Mouse (Mus musculus) ES-Bruce4 (cell line): ENCODE measurements around the gene Ddn. TPM values are rescaled to one million over a fixed set of nuclear protein-coding genes. Genes with fewer than 3 reads are reported as not detected.

ENCODE experiments used
- H3K27ac ChIP-seq: 2 replicates; pipeline ENCODE4 v1.5.1; 2012; ENCODE audit warnings: low read length, inconsistent platforms; ENCODE audit not compliant: insufficient read depth
- H3K27me3 ChIP-seq: 2 replicates; pipeline ENCODE4 v1.6.1; 2012; ENCODE audit warnings: mild to moderate bottlenecking, low read length, inconsistent platforms; ENCODE audit not compliant: control insufficient read depth, poor library complexity, insufficient read depth, severe bottlenecking
- H3K36me3 ChIP-seq: 2 replicates; pipeline ENCODE4 v1.6.1; 2012; ENCODE audit warnings: inconsistent platforms, mild to moderate bottlenecking, low read length, moderate library complexity; ENCODE audit not compliant: control insufficient read depth, poor library complexity, insufficient read depth, severe bottlenecking
- H3K4me1 ChIP-seq: one replicate; pipeline ENCODE4 v1.8.1; 2011; ENCODE audit warnings: low read length; ENCODE audit not compliant: control insufficient read depth, insufficient read depth
- H3K4me3 ChIP-seq: 2 replicates; pipeline ENCODE4 v1.5.1; 2011; ENCODE audit warnings: low read depth, mild to moderate bottlenecking, low read length
- H3K9ac ChIP-seq: 2 replicates; pipeline ENCODE4 v1.6.1; 2012; ENCODE audit warnings: low read depth, mild to moderate bottlenecking, inconsistent platforms; ENCODE audit not compliant: poor library complexity, severe bottlenecking
- H3K9me3 ChIP-seq: replicated peaks from 2 replicates; pipeline ENCODE4 v1.6.1; 2012; ENCODE audit warnings: mild to moderate bottlenecking, low read length, inconsistent platforms; ENCODE audit not compliant: control insufficient read depth, poor library complexity, insufficient read depth, severe bottlenecking
- CTCF ChIP-seq: IDR thresholded peaks from one replicate; pipeline ENCODE4 v1.8.1; 2011; ENCODE audit warnings: low read depth, low read length
- EP300 ChIP-seq: IDR thresholded peaks from 2 replicates; pipeline ENCODE4 v1.6.1; 2011; ENCODE audit warnings: low read depth, low read length; ENCODE audit not compliant: insufficient read depth
- POLR2A ChIP-seq: IDR thresholded peaks from one replicate; pipeline ENCODE4 v1.8.1; 2011; ENCODE audit warnings: low read length; ENCODE audit not compliant: insufficient read depth
- polyA plus RNA-seq: library from polyadenylated mRNA; stranded (reverse); fragments of >200 nt; gene quantifications from 2 replicates; pipeline ENCODE4 v1.2.4, GENCODE M21; 2011; ENCODE audit warnings: low read depth; ENCODE audit not compliant: missing spikeins, insufficient read depth, insufficient read length

Ddn gene
- polyA plus RNA-seq, 1 experiment: not detected

DNA sequence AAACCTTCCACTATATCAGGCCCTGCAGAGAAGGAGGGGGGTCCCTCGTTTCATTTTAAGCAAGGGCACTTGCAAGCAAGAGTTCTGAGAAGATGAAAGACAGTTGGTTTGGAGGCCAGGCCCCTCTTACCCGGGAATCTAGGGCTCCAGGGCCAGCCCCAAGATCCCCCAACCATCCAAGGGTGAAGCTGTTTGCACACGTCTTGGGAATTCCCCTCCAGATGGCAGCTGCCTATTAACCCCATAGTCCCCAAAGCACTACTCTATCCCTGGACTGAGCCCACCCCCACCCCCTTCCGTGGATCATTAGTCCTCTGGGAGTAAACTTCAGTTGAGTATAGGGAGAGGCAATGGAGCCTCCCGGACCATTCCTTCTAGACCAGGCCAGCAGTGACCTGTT lies 33.8 kb downstream of the Ddn start:
- Histone ChIP-seq H3K27me3 (peaks cover 30% of the 10 kb centered on the region), H3K4me1 (peaks cover 2% of the 10 kb centered on the region), H3K9ac (no peak overlapping the region), H3K36me3 (no peaks in the 10 kb centered on the region), H3K9me3 (no peaks in the 10 kb centered on the region), H3K27ac (no peak overlapping the region), H3K4me3 (no peak overlapping the region)
- TF ChIP-seq EP300 (no peak), CTCF (no peak)

DNA sequence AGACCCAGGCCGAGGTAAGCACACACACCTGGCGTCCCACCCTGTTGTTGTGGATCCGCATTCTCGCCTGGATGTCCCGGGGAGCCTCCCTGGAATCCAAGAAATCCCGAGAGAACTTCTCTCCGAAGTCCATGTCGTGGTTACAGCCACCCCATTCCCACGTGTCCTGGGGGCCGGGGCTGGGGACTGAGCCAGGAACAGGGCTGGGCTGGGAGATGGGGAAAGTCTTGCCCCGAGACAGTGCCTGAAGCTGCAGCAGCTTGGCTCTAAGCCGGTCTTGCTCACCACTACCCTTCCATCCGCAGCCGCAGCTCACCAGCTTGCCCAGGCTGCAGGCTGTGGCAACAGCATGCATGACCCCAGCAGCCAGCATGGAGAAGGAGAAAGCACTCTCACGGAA lies 35.2 kb downstream of the Ddn start:
- H3K27ac ChIP-seq: no peak overlapping the region
- TF ChIP-seq POLR2A: no peak
- no peak for TF ChIP-seq CTCF
- no peak for TF ChIP-seq EP300
- no peak overlapping the region for H3K9ac ChIP-seq
- H3K27me3 ChIP-seq: peaks cover 28% of the 10 kb centered on the region
- H3K36me3 ChIP-seq: no peaks in the 10 kb centered on the region
- H3K4me3 ChIP-seq: no peak overlapping the region
- no peaks in the 10 kb centered on the region for H3K9me3 ChIP-seq
- H3K4me1 ChIP-seq: peaks cover 2% of the 10 kb centered on the region

DNA sequence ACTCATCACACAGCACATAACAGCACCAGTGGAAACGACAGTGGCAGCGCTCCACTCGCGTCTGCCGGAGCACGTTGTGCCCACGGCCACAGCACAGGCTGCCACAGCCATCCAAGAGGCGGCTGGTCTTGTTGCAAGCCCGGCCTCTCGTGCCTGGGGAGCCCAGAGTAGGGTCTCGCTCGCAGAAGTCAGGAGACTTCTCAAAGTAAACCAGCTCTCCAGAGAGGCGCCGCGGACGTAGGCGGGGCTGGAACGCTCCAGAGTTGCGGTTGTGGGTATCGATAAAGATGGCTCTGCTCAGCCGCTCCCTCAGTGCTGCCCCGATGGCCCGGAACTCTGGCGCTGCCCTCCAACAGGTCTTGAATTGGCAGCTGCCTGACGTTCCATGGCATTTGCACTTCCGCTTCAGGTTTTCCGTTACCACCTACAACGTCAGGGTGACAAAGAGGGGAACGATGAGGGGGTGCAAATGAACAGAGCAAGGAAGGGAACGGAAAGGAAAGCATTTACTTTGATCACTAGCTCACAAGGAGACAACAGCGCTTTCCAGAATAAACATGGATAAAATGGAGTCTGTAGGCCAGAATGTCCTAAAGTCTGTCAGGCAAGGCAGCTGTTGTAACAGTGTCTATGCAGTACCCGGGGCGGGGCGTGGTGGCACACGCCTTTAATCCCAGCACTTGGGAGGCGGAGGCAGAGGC lies 36.6 kb downstream of the Ddn start:
- TF ChIP-seq CTCF: no peak
- no peak for TF ChIP-seq EP300
- TF ChIP-seq POLR2A: no peak
- no peaks in the 10 kb centered on the region for H3K9me3 ChIP-seq
- H3K27ac ChIP-seq: no peak overlapping the region
- H3K27me3 ChIP-seq: peaks cover 18% of the 10 kb centered on the region
- no peaks in the 10 kb centered on the region for H3K36me3 ChIP-seq
- H3K4me3 ChIP-seq: peak overlapping the region; percentile 57
- H3K4me1 ChIP-seq: peaks cover 2% of the 10 kb centered on the region
- no peak overlapping the region for H3K9ac ChIP-seq

DNA sequence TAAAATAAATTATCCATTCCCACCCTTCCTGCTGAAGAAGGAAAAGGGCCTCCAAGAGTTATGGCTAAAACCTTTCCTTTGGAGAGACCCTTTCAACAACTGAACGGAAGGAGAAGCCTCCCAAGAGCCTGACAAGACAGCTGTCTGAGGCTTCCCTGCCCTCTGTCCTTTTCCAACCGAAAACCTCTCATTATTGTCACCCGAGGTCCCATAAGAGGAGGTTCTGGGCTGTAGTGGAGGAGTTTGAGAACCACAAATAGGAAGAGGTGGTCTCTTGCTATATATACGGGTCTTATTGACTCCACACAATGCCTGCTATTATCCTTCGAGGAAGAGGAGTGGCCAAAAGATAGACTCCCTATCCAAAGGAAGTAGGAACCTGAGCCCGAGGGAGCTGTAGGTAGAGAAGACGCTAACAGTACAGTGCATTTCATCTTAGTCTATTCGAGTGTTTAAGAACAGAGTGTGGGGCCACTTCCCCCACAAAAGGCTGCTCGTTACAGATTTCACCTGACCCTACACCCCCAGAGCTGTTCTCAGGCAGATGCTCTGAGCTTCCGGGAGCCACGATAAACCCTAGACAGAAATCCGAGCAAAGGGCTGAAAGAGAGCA lies 37.4 kb downstream of the Ddn start:
- H3K36me3 ChIP-seq: no peaks in the 10 kb centered on the region
- peaks cover 11% of the 10 kb centered on the region for H3K27me3 ChIP-seq
- TF ChIP-seq POLR2A (no peak), CTCF (no peak), EP300 (no peak)
- peak overlapping the region; percentile 57 for H3K4me3 ChIP-seq
- no peak overlapping the region for H3K9ac ChIP-seq
- no peak overlapping the region for H3K27ac ChIP-seq
- H3K4me1 ChIP-seq: peaks cover 2% of the 10 kb centered on the region
- H3K9me3 ChIP-seq: no peaks in the 10 kb centered on the region

DNA sequence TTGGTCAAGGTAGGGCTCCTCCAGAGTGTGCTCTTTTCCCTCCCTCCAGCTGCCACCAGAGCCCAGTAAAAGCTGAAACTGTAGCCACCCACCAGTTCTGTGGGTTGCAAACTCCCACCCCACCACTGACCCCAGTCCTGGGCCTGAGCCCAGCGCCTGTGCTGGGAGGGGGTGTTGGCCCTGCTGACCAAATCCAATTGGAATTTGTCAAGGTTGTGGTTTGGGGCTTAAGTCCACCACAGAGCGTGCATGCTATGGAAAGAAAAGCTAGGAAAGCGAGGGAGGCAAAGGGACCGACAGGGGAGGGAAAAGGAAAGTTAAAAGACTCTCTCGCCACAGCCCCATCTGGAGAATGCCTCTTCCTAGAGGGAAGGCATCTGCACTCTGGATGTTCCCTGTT lies 41.0 kb downstream of the Ddn start:
- Histone ChIP-seq H3K4me3 (no peak overlapping the region), H3K9me3 (no peaks in the 10 kb centered on the region), H3K9ac (no peak overlapping the region), H3K4me1 (peaks cover 2% of the 10 kb centered on the region), H3K36me3 (no peaks in the 10 kb centered on the region), H3K27me3 (no peaks in the 10 kb centered on the region), H3K27ac (no peak overlapping the region)
- no peak for TF ChIP-seq POLR2A
- TF ChIP-seq CTCF: no peak
- no peak for TF ChIP-seq EP300

DNA sequence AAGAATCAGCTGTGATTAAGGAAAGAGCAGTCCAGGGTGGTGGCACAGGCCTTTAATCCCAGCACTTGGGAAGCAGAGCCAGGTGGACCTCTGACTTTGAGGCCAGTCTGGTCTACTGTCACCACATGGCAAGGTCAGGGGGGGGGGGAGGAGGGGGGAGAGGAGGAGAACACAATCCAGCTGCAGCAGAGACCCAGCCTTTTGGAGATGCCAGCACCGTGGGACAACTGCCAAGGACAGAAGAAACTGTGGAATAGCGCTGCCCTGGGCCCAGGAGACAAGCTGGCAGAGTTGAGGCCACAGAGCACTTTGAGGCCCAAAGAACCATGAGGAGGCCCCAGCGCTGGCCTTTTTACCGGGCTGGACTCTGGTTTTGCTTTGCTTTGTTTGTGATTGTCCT lies 43.4 kb downstream of the Ddn start:
- Histone ChIP-seq H3K27ac (no peak overlapping the region), H3K9me3 (no peaks in the 10 kb centered on the region), H3K27me3 (no peaks in the 10 kb centered on the region), H3K4me3 (no peak overlapping the region), H3K9ac (no peak overlapping the region), H3K4me1 (peaks cover 2% of the 10 kb centered on the region), H3K36me3 (no peaks in the 10 kb centered on the region)
- TF ChIP-seq EP300 (no peak), POLR2A (no peak), CTCF (no peak)
